Comparison of ENCODE assay signal across 8 mouse cellular contexts in the genomic region with DNA sequence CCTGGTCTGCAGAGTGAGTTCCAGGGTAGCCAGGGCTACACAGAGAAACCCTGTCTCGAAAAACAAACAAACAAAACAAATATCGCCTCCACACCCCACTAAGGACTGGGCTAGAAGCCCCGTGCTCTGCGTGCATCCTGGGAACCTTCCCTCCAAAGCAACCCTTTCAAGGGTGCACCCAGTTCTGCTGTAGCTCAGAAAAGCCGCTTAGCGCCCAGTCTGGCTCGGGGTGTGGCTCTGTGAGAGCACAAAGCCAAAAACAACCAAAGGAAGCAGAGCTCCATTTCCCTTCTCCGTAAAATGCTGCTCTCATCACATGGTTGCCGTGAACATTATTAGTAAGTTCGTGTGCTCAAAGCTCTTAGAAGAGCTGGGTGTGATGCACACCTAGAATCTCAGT. TPM values are rescaled to one million over a fixed set of nuclear protein-coding genes. Genes with fewer than 3 reads are reported as not detected.
DNase-seq lines count a peak whose midpoint lies in the region; ATAC-seq and TF ChIP-seq lines count a peak whose summit lies in the region.

No protein-coding gene starts in this region.

- H3K27me3 ChIP-seq in kidney, adult 2 months (replicated peaks; ENCODE audit: control insufficient read depth, insufficient read depth, low read length): no peaks in the 10 kb centered on the region
- H3K27me3 ChIP-seq in forebrain, embryonic 10.5 days (ENCODE audit: poor library complexity, severe bottlenecking): peaks cover 35% of the 10 kb centered on the region

- H3K4me1 ChIP-seq in kidney, adult 2 months (ENCODE audit: control insufficient read depth, insufficient read depth, low read length): no peaks in the 10 kb centered on the region
- peaks cover 28% of the 10 kb centered on the region for H3K4me1 ChIP-seq in forebrain, embryonic 10.5 days

- H3K4me3 ChIP-seq in kidney, adult 2 months (ENCODE audit: insufficient read depth, low read depth, low read length): peak overlapping the region; percentile 59
- H3K4me3 ChIP-seq in forebrain, embryonic 10.5 days: peak overlapping the region; percentile 70

- no peak for TF ChIP-seq CTCF in kidney, adult 2 months (conservative IDR thresholded peaks at IDR 0.05; ENCODE audit: insufficient read depth, insufficient read length, low read depth, low read length)

- DNase-seq in kidney, adult 2 months: peak; percentile 36
- no peak for DNase-seq in kidney, adult 9 months
- no peak for DNase-seq in forebrain, embryonic 10.5 days (ENCODE audit: extremely low spot score, low spot score)
- DNase-seq in lung, postnatal 4 days: peak; percentile 45
- DNase-seq in frontal cortex, postnatal 10 days (ENCODE audit: low spot score in 2 of 2): no peak
- DNase-seq in frontal cortex, adult 2 months (ENCODE audit: extremely low spot score in 1 of 2, low spot score in 1 of 2): no peak
- no peak for DNase-seq in layer of hippocampus, postnatal 25 days (ENCODE audit: extremely low spot score in 1 of 2, low spot score in 1 of 2)

- no peaks in the 10 kb centered on the region for H3K36me3 ChIP-seq in kidney, adult 2 months (ENCODE audit: control insufficient read depth, insufficient read depth, low read length)
- no peaks in the 10 kb centered on the region for H3K36me3 ChIP-seq in forebrain, embryonic 10.5 days (replicated peaks)

- H3K9me3 ChIP-seq in forebrain, embryonic 10.5 days: no peaks in the 10 kb centered on the region

- H3K27ac ChIP-seq in kidney, adult 2 months (ENCODE audit: insufficient read depth, low read depth, low read length): no peak overlapping the region
- peak overlapping the region; percentile 83 for H3K27ac ChIP-seq in forebrain, embryonic 10.5 days

- TF ChIP-seq POLR2A in kidney, adult 2 months (IDR thresholded peaks at IDR 0.05; ENCODE audit: low read depth, low read length): no peak

- ATAC-seq in inflammation-experienced regulatory T-cells, adult 6 months: peak; percentile 38

- WGBS in kidney, adult 2 months: 18% methylated on average over 10 of the region's 10 CpGs
- WGBS in forebrain, embryonic 10.5 days: 12% methylated on average over 10 of the region's 10 CpGs

RNA-seq across cellular contexts. Expression of gene Trib3, which starts 0.5 kb away (rescaled TPM):
- 1.4 and 1.5 TPM in 2 replicates for polyA plus RNA-seq in kidney, adult 2 months (2012; rRNA removed)
- 2.3 and 3.1 TPM in 2 replicates for polyA plus RNA-seq in forebrain, embryonic 10.5 days (2016; fragmentation: Nextera tagmentation; extraction: Ambion mirVana)
- 1 to 10 TPM; 1.7 to 3.5 (median 2.1) TPM for polyA plus RNA-seq in inflammation-experienced regulatory T-cells, adult 6 months (2017; shearing (Covaris generic))
- 0.48 and 0.52 TPM in 2 replicates for polyA plus RNA-seq in frontal cortex, adult 2 months (2012; rRNA removed)
- total RNA-seq in layer of hippocampus, postnatal 25 days (2021): under 1 TPM; 0.23 to 0.39 TPM

RNA-seq across cellular contexts. Expression of gene Rbck1, which starts 11.9 kb away (rescaled TPM):
- 150 and 155 TPM in 2 replicates for polyA plus RNA-seq in kidney, adult 2 months (2012; rRNA removed)
- polyA plus RNA-seq in forebrain, embryonic 10.5 days (2016; fragmentation: Nextera tagmentation; extraction: Ambion mirVana): 98.1 and 98.2 TPM in 2 replicates
- polyA plus RNA-seq in inflammation-experienced regulatory T-cells, adult 6 months (2017; shearing (Covaris generic)): 10 to 100 TPM; 54.0 to 68.9 (median 63.6) TPM
- 209 and 246 TPM in 2 replicates for polyA plus RNA-seq in frontal cortex, adult 2 months (2012; rRNA removed)
- total RNA-seq in layer of hippocampus, postnatal 25 days (2021): 100 to 1,000 TPM in 1 of 2 experiments, 10 to 100 TPM in 1; 96.3 to 110 TPM

RNA-seq across cellular contexts. Expression of gene Nrsn2, which starts 32.1 kb away (rescaled TPM):
- 0.12 and 0.50 TPM in 2 replicates for polyA plus RNA-seq in kidney, adult 2 months (2012; rRNA removed)
- polyA plus RNA-seq in forebrain, embryonic 10.5 days (2016; fragmentation: Nextera tagmentation; extraction: Ambion mirVana): 1.1 and 2.4 TPM in 2 replicates
- not detected for polyA plus RNA-seq in inflammation-experienced regulatory T-cells, adult 6 months (2017; shearing (Covaris generic))
- polyA plus RNA-seq in frontal cortex, adult 2 months (2012; rRNA removed): 99.0 and 113 TPM in 2 replicates
- 10 to 100 TPM; 60.6 to 76.6 TPM for total RNA-seq in layer of hippocampus, postnatal 25 days (2021)

RNA-seq across cellular contexts. Expression of gene Tbc1d20, which starts 50.7 kb away (rescaled TPM):
- 54.6 and 59.5 TPM in 2 replicates for polyA plus RNA-seq in kidney, adult 2 months (2012; rRNA removed)
- polyA plus RNA-seq in forebrain, embryonic 10.5 days (2016; fragmentation: Nextera tagmentation; extraction: Ambion mirVana): 28.4 and 28.6 TPM in 2 replicates
- 10 to 100 TPM; 16.1 to 19.1 (median 16.8) TPM for polyA plus RNA-seq in inflammation-experienced regulatory T-cells, adult 6 months (2017; shearing (Covaris generic))
- polyA plus RNA-seq in frontal cortex, adult 2 months (2012; rRNA removed): 40.5 and 42.7 TPM in 2 replicates
- total RNA-seq in layer of hippocampus, postnatal 25 days (2021): 10 to 100 TPM; 56.1 to 58.2 TPM

RNA-seq across cellular contexts. Expression of gene Sox12, which starts 53.5 kb away (rescaled TPM):
- 9.1 and 9.5 TPM in 2 replicates for polyA plus RNA-seq in kidney, adult 2 months (2012; rRNA removed)
- polyA plus RNA-seq in forebrain, embryonic 10.5 days (2016; fragmentation: Nextera tagmentation; extraction: Ambion mirVana): 9.3 and 9.5 TPM in 2 replicates
- under 1 TPM in 2 of 3 experiments, not detected in 1; 0.39 to 0.49 TPM for polyA plus RNA-seq in inflammation-experienced regulatory T-cells, adult 6 months (2017; shearing (Covaris generic))
- 22.7 and 23.4 TPM in 2 replicates for polyA plus RNA-seq in frontal cortex, adult 2 months (2012; rRNA removed)
- 10 to 100 TPM; 16.4 to 19.8 TPM for total RNA-seq in layer of hippocampus, postnatal 25 days (2021)

Comparison
In these comparisons a context has a peak if more than half of its experiments do, and no peak if none do; other contexts are left out.
1. DNase-seq: peak in kidney, adult 2 months (single experiment) and lung, postnatal 4 days (2 of 2); none in kidney, adult 9 months (single experiment), forebrain, embryonic 10.5 days (single experiment), frontal cortex, postnatal 10 days (0 of 2), frontal cortex, adult 2 months (0 of 2) and layer of hippocampus, postnatal 25 days (0 of 2).
2. RNA of gene Nrsn2, which starts 32.1 kb away (polyA plus RNA-seq): 99.0 to 113 TPM in frontal cortex, adult 2 months; 1.1 to 2.4 TPM in forebrain, embryonic 10.5 days, 0.12 to 0.50 TPM in kidney, adult 2 months and not detected in inflammation-experienced regulatory T-cells, adult 6 months; every median in the first group is over 10 times any median in the second.